Mouse (Mus musculus): Measurements from ENCODE around the gene Tor4a.

The Tor4a gene

GRCm38 (mm10) chr2:25170326-25171100, 26.2 kb downstream of the Tor4a start:
- DNase-seq (ENCODE audit: low spot score in 2 of 2), result no peak

- DNase-seq (ENCODE audit: low spot score in 2 of 2), result no peak
These were observed 26.9 kb downstream of the Tor4a start for GRCm38 (mm10) chr2:25169778-25170177.

GRCm38 (mm10) chr2:25168665-25168978, 28.1 kb downstream of the Tor4a start:
- no peak for DNase-seq (ENCODE audit: low spot score in 2 of 2)

- peak; percentile 26 to 47 for DNase-seq (ENCODE audit: low spot score in 2 of 2)
These were observed 28.6 kb downstream of the Tor4a start for GRCm38 (mm10) chr2:25167919-25168664.

GRCm38 (mm10) chr2:25167481-25167880, 29.2 kb downstream of the Tor4a start:
- DNase-seq (ENCODE audit: low spot score in 2 of 2), result no peak

- peak in 1 of 2 experiments; percentile 56 for DNase-seq (ENCODE audit: low spot score in 2 of 2)
These were observed 39.0 kb downstream of the Tor4a start for GRCm38 (mm10) chr2:25157655-25158054.

- no peak for DNase-seq (ENCODE audit: low spot score in 2 of 2)
These were observed 39.7 kb downstream of the Tor4a start for GRCm38 (mm10) chr2:25156990-25157389.

- DNase-seq (ENCODE audit: low spot score in 2 of 2), result no peak
These were observed 40.5 kb downstream of the Tor4a start for GRCm38 (mm10) chr2:25156177-25156576.

- no peak for DNase-seq (ENCODE audit: low spot score in 2 of 2)
These were observed 45.3 kb downstream of the Tor4a start for GRCm38 (mm10) chr2:25151280-25151956.

GRCm38 (mm10) chr2:25149643-25150042, 47.0 kb downstream of the Tor4a start:
- DNase-seq (ENCODE audit: low spot score in 2 of 2), result no peak

- no peak for DNase-seq (ENCODE audit: low spot score in 2 of 2)
These were observed 48.8 kb downstream of the Tor4a start for GRCm38 (mm10) chr2:25147892-25148291.

- no peak for DNase-seq (ENCODE audit: low spot score in 2 of 2)
These were observed 49.3 kb downstream of the Tor4a start for GRCm38 (mm10) chr2:25147398-25147797.

GRCm38 (mm10) chr2:25145346-25145745, 51.3 kb downstream of the Tor4a start:
- no peak for DNase-seq (ENCODE audit: low spot score in 2 of 2)
